13 mouse cellular contexts compared by ENCODE assay signal in genomic region chr6:92383196-92383782, GRCm38 (mm10).
DNase-seq lines count a peak whose midpoint lies in the region; ATAC-seq and TF ChIP-seq lines count a peak whose summit lies in the region.
"Had no signal": no experiment of that assay in that cellular context is flagged by ENCODE, and none has a peak within 500 bp of the region (broad histone marks: within the 10 kb centered on the region; RNA-seq: fewer than 3 reads in every experiment).

No protein-coding gene starts in this region.

- no peak overlapping the region for H3K4me2 ChIP-seq in heart, embryonic 11.5 days
- 0 out of 2 replicates have a peak overlapping the region, but pooled peaks have one; percentile 12 for H3K4me2 ChIP-seq in midbrain, postnatal 0 days (ENCODE audit: low read depth, low read length, poor library complexity, severe bottlenecking)
- H3K4me2 ChIP-seq: limb, embryonic 15.5 days had no signal

- no peak overlapping the region for H3K9ac ChIP-seq in heart, embryonic 11.5 days (ENCODE audit: low read depth, low read length)
- no peak overlapping the region for H3K9ac ChIP-seq in midbrain, postnatal 0 days (replicated peaks; ENCODE audit: low read length, poor library complexity, severe bottlenecking)
- H3K9ac ChIP-seq: limb, embryonic 15.5 days had no signal

- ATAC-seq in heart, embryonic 11.5 days (replicated peaks; ENCODE audit: insufficient number of reproducible peaks, low FRiP score, low TSS enrichment) = no peak
- ATAC-seq in midbrain, postnatal 0 days (ENCODE audit: low FRiP score) = no peak

- H3K9me3 ChIP-seq in heart, embryonic 11.5 days (replicated peaks; ENCODE audit: control insufficient read depth, low read length) = no peaks in the 10 kb centered on the region
- H3K9me3 ChIP-seq in midbrain, postnatal 0 days (ENCODE audit: low read length) = no peaks in the 10 kb centered on the region
- no peaks in the 10 kb centered on the region for H3K9me3 ChIP-seq in embryonic facial prominence, embryonic 10.5 days
- H3K9me3 ChIP-seq: G1E; limb, embryonic 15.5 days had no signal

- H3K4me3 ChIP-seq in heart, embryonic 11.5 days (ENCODE audit: low read depth, low read length) = no peak overlapping the region
- H3K4me3 ChIP-seq in midbrain, postnatal 0 days (ENCODE audit: low read depth, low read length) = no peak overlapping the region
- no peak overlapping the region for H3K4me3 ChIP-seq in embryonic facial prominence, embryonic 10.5 days
- H3K4me3 ChIP-seq: limb, embryonic 15.5 days had no signal

- DNase-seq in heart, adult 11 months = peak; percentile 78
- DNase-seq in right cerebral cortex, adult 18-20 months = peak; percentile 74
- no peak for DNase-seq in right cerebral cortex, postnatal 4 days
- DNase-seq in midbrain, postnatal 0 days (ENCODE audit: low spot score) = no peak
- no peak for DNase-seq in cerebellum, postnatal 14 days
- no peak for DNase-seq in cerebellum, adult 18-20 months
- no peak for DNase-seq in embryonic facial prominence, embryonic 10.5 days (ENCODE audit: low spot score)
- DNase-seq: gastrocnemius, postnatal 14 days; lung, postnatal 14 days had no signal

- H3K27ac ChIP-seq in heart, embryonic 11.5 days (ENCODE audit: low read depth, low read length) = no peak overlapping the region
- H3K27ac ChIP-seq in midbrain, postnatal 0 days (ENCODE audit: low read depth, low read length) = peak overlapping the region; percentile 55
- H3K27ac ChIP-seq in embryonic facial prominence, embryonic 10.5 days (replicated peaks) = no peak overlapping the region
- H3K27ac ChIP-seq: limb, embryonic 15.5 days; stomach, postnatal 0 days had no signal

- 77% methylated on average over 14 of the region's 14 CpGs for WGBS in heart, embryonic 11.5 days (ENCODE audit: insufficient replicate concordance)
- WGBS in midbrain, postnatal 0 days = 38% methylated on average over 14 of the region's 14 CpGs
- 81% methylated on average over 14 of the region's 14 CpGs for WGBS in embryonic facial prominence, embryonic 10.5 days

- no peaks in the 10 kb centered on the region for H3K27me3 ChIP-seq in heart, embryonic 11.5 days (ENCODE audit: control insufficient read depth, insufficient read depth, low read length)
- no peaks in the 10 kb centered on the region for H3K27me3 ChIP-seq in midbrain, postnatal 0 days (ENCODE audit: insufficient read depth, low read length)
- no peaks in the 10 kb centered on the region for H3K27me3 ChIP-seq in embryonic facial prominence, embryonic 10.5 days (replicated peaks; ENCODE audit: low read depth, poor library complexity, severe bottlenecking)
- H3K27me3 ChIP-seq: limb, embryonic 15.5 days had no signal

- no peaks in the 10 kb centered on the region for H3K36me3 ChIP-seq in heart, embryonic 11.5 days (ENCODE audit: control insufficient read depth, insufficient read depth, low read length)
- peaks cover 6% of the 10 kb centered on the region; the same call in 1 of the 2 replicates for H3K36me3 ChIP-seq in midbrain, postnatal 0 days (ENCODE audit: insufficient read depth, low read length)
- H3K36me3 ChIP-seq in embryonic facial prominence, embryonic 10.5 days (replicated peaks) = no peaks in the 10 kb centered on the region
- H3K36me3 ChIP-seq: G1E; limb, embryonic 15.5 days had no signal

- no peaks in the 10 kb centered on the region; the same call in 1 of the 2 replicates for H3K4me1 ChIP-seq in heart, embryonic 11.5 days (ENCODE audit: control insufficient read depth, insufficient read depth, low read length)
- H3K4me1 ChIP-seq in midbrain, postnatal 0 days (ENCODE audit: insufficient read depth, low read length) = 0 out of 2 replicates have a peak, but pooled peaks cover 6% of the 10 kb centered on the region
- H3K4me1 ChIP-seq in embryonic facial prominence, embryonic 10.5 days = peaks cover 13% of the 10 kb centered on the region
- H3K4me1 ChIP-seq: limb, embryonic 15.5 days had no signal

- TF ChIP-seq CTCF in midbrain, postnatal 0 days (IDR thresholded peaks at IDR 0.05) = no peak

Comparison
In these comparisons a context has a peak if more than half of its experiments do, and no peak if none do; other contexts are left out.
1. DNase-seq: peak in heart, adult 11 months (single experiment) and right cerebral cortex, adult 18-20 months (single experiment); none in right cerebral cortex, postnatal 4 days (single experiment), midbrain, postnatal 0 days (single experiment), cerebellum, postnatal 14 days (0 of 2), cerebellum, adult 18-20 months (0 of 2) and embryonic facial prominence, embryonic 10.5 days (single experiment).